Mouse (Mus musculus) liver, embryonic 11.5 days (tissue): ENCODE data around the gene Hspa5. TPM values are rescaled to one million over a fixed set of nuclear protein-coding genes. Genes with fewer than 3 reads are reported as not detected.

Experiments used
- polyA plus RNA-seq: library from polyadenylated mRNA; unstranded; fragments of >200 nt; fragmentation: Nextera tagmentation; extraction: Ambion mirVana; gene quantifications from 2 replicates; pipeline ENCODE4 v1.2.1, GENCODE M21; 2014

Hspa5 gene
- polyA plus RNA-seq, 1 experiment from 2014 or later = 964 TPM

Other genes with a start within 250 kb of the Hspa5 start
- gene Gapvd1, start 16.7 kb upstream of the Hspa5 start, polyA plus RNA-seq = 80.3 and 88.3 TPM in 2 replicates
- 43.5 and 56.5 TPM in 2 replicates for gene Rabepk, start 27.9 kb downstream of the Hspa5 start, polyA plus RNA-seq
- gene Fbxw2, start 54.3 kb downstream of the Hspa5 start, polyA plus RNA-seq = 78.7 and 81.2 TPM in 2 replicates
- gene Gm34653, start 61.0 kb downstream of the Hspa5 start, polyA plus RNA-seq = not detected in 2 replicates
- gene Cutal, start 102.4 kb downstream of the Hspa5 start, polyA plus RNA-seq = 2.5 and 2.7 TPM in 2 replicates
- gene Psmd5, start 103.0 kb downstream of the Hspa5 start, polyA plus RNA-seq = 138 and 147 TPM in 2 replicates
- gene Phf19, start 142.1 kb downstream of the Hspa5 start, polyA plus RNA-seq = 4.5 and 5.2 TPM in 2 replicates
- 0.38 TPM in 2 replicates for gene Traf1, start 189.8 kb downstream of the Hspa5 start, polyA plus RNA-seq